Mouse (Mus musculus) small intestine, adult 2 months (tissue): Measurements from ENCODE around the gene Gm10073.

ENCODE experiments used
- CTCF ChIP-seq: fragments of 200-500 bp; IDR thresholded peaks from 2 replicates; pipeline ENCODE4 v1.5.1; 2012; ENCODE audit warnings: low read depth, mild to moderate bottlenecking, control low read depth, inconsistent platforms, low read length, moderate library complexity, mixed read lengths; ENCODE audit not compliant: insufficient replicate concordance, insufficient read length; ENCODE audit errors: extremely low read depth
- POLR2A ChIP-seq: fragments of 200-500 bp; IDR thresholded peaks from 2 replicates; pipeline ENCODE4 v1.6.1; 2012; ENCODE audit warnings: low read depth, mild to moderate bottlenecking, control low read depth, inconsistent platforms, low read length, moderate library complexity

- TF ChIP-seq POLR2A (no peak), CTCF (no peak)
Measured at GRCm38 (mm10) chr8:106543043-106543442, 30.2 kb downstream of the Gm10073 start.
